Mouse (Mus musculus): ENCODE data around the gene Atad2b. TPM values are rescaled to one million over a fixed set of nuclear protein-coding genes. Genes with fewer than 3 reads are reported as not detected.
A peak's percentile ranks its signal among the peaks of the same experiment; 100 is the strongest.
"Not testable (repeated sequence)": the region's sequence is repeated elsewhere in the genome, so short reads cannot be mapped to it uniquely, and the experiment has no call there.

Atad2b gene
- polyA plus RNA-seq, 1 experiment from 2014 or later, result 20.4 TPM

GRCm38 (mm10) chr12:4928197-4928596 is 11.0 kb downstream of the Atad2b start:
- Histone ChIP-seq H3K27ac (ENCODE audit: low read depth, low read length) (no peak overlapping the region), H3K4me1 (ENCODE audit: control insufficient read depth, insufficient read depth, low read length) (no peaks in the 10 kb centered on the region), H3K36me3 (ENCODE audit: control insufficient read depth, insufficient read depth, low read length) (no peaks in the 10 kb centered on the region; the same call in 1 of the 2 replicates), H3K4me2 (no peak overlapping the region), H3K9ac (ENCODE audit: low read length) (no peak overlapping the region), H3K4me3 (ENCODE audit: low read depth, low read length) (no peak overlapping the region), H3K27me3 (ENCODE audit: control insufficient read depth, insufficient read depth, low read length) (no peaks in the 10 kb centered on the region), H3K9me3 (ENCODE audit: control insufficient read depth, low read length) (no peaks in the 10 kb centered on the region)
- DNase-seq (ENCODE audit: low spot score, missing footprints) (no peak), ATAC-seq (ENCODE audit: low FRiP score) (no peak)
- WGBS, result 88% methylated on average over 2 of the region's 2 CpGs

- H3K9me3 ChIP-seq (ENCODE audit: control insufficient read depth, low read length), result no peaks in the 10 kb centered on the region
- no peak for DNase-seq (ENCODE audit: low spot score, missing footprints)
- 93% methylated on average over 3 of the region's 3 CpGs for WGBS
- ATAC-seq (ENCODE audit: low FRiP score), result no peak
- no peak overlapping the region for H3K9ac ChIP-seq (ENCODE audit: low read length)
- no peak overlapping the region for H3K27ac ChIP-seq (ENCODE audit: low read depth, low read length)
- H3K36me3 ChIP-seq (ENCODE audit: control insufficient read depth, insufficient read depth, low read length), result no peaks in the 10 kb centered on the region; the same call in 1 of the 2 replicates
- no peak overlapping the region for H3K4me3 ChIP-seq (ENCODE audit: low read depth, low read length)
- H3K4me1 ChIP-seq (ENCODE audit: control insufficient read depth, insufficient read depth, low read length), result no peaks in the 10 kb centered on the region
- no peaks in the 10 kb centered on the region for H3K27me3 ChIP-seq (ENCODE audit: control insufficient read depth, insufficient read depth, low read length)
- H3K4me2 ChIP-seq, result no peak overlapping the region
Measured at GRCm38 (mm10) chr12:4930820-4931548, 13.8 kb downstream of the Atad2b start.

GRCm38 (mm10) chr12:4952272-4952671 is 35.1 kb downstream of the Atad2b start:
- DNase-seq (ENCODE audit: low spot score, missing footprints), result no peak
- no peak overlapping the region for H3K4me3 ChIP-seq (ENCODE audit: low read depth, low read length)
- H3K27ac ChIP-seq (ENCODE audit: low read depth, low read length), result no peak overlapping the region
- H3K9ac ChIP-seq (ENCODE audit: low read length), result no peak overlapping the region
- H3K4me1 ChIP-seq (ENCODE audit: control insufficient read depth, insufficient read depth, low read length), result no peaks in the 10 kb centered on the region
- ATAC-seq (ENCODE audit: low FRiP score), result no peak
- H3K4me2 ChIP-seq, result no peak overlapping the region
- 97% methylated on average over 1 of the region's 1 CpGs for WGBS
- H3K27me3 ChIP-seq (ENCODE audit: control insufficient read depth, insufficient read depth, low read length), result no peaks in the 10 kb centered on the region
- no peaks in the 10 kb centered on the region for H3K9me3 ChIP-seq (ENCODE audit: control insufficient read depth, low read length)
- H3K36me3 ChIP-seq (ENCODE audit: control insufficient read depth, insufficient read depth, low read length), result peaks cover 16% of the 10 kb centered on the region

- WGBS, result 95% methylated on average over 4 of the region's 4 CpGs
- no peak overlapping the region for H3K4me2 ChIP-seq
- no peaks in the 10 kb centered on the region for H3K27me3 ChIP-seq (ENCODE audit: control insufficient read depth, insufficient read depth, low read length)
- no peak overlapping the region for H3K4me3 ChIP-seq (ENCODE audit: low read depth, low read length)
- H3K27ac ChIP-seq (ENCODE audit: low read depth, low read length), result no peak overlapping the region
- H3K4me1 ChIP-seq (ENCODE audit: control insufficient read depth, insufficient read depth, low read length), result no peaks in the 10 kb centered on the region
- no peak overlapping the region for H3K9ac ChIP-seq (ENCODE audit: low read length)
- ATAC-seq (ENCODE audit: low FRiP score) (no peak), DNase-seq (ENCODE audit: low spot score, missing footprints) (no peak)
- H3K36me3 ChIP-seq (ENCODE audit: control insufficient read depth, insufficient read depth, low read length), result peaks cover 16% of the 10 kb centered on the region
- no peaks in the 10 kb centered on the region for H3K9me3 ChIP-seq (ENCODE audit: control insufficient read depth, low read length)
Measured at GRCm38 (mm10) chr12:4953156-4953555, 36.0 kb downstream of the Atad2b start.

- peaks cover 10% of the 10 kb centered on the region for H3K36me3 ChIP-seq (ENCODE audit: control insufficient read depth, insufficient read depth, low read length)
- H3K27ac ChIP-seq (ENCODE audit: low read depth, low read length), result no peak overlapping the region
- H3K9me3 ChIP-seq (ENCODE audit: control insufficient read depth, low read length), result no peaks in the 10 kb centered on the region
- DNase-seq (ENCODE audit: low spot score, missing footprints) (peak; percentile 96), ATAC-seq (ENCODE audit: low FRiP score) (no peak)
- H3K4me1 ChIP-seq (ENCODE audit: control insufficient read depth, insufficient read depth, low read length), result no peaks in the 10 kb centered on the region
- no peak overlapping the region for H3K4me2 ChIP-seq
- H3K9ac ChIP-seq (ENCODE audit: low read length), result no peak overlapping the region
- H3K27me3 ChIP-seq (ENCODE audit: control insufficient read depth, insufficient read depth, low read length), result no peaks in the 10 kb centered on the region
- WGBS, result 31% methylated on average over 1 of the region's 1 CpGs
- no peak overlapping the region for H3K4me3 ChIP-seq (ENCODE audit: low read depth, low read length)
Measured at GRCm38 (mm10) chr12:4972939-4973338, 55.8 kb downstream of the Atad2b start.

GRCm38 (mm10) chr12:4978324-4978723 is 61.2 kb downstream of the Atad2b start:
- H3K36me3 ChIP-seq (ENCODE audit: control insufficient read depth, insufficient read depth, low read length), result peaks cover 8% of the 10 kb centered on the region
- WGBS, result 91% methylated on average over 6 of the region's 6 CpGs

GRCm38 (mm10) chr12:4996981-4997380 is 79.8 kb downstream of the Atad2b start:
- no peaks in the 10 kb centered on the region for H3K4me1 ChIP-seq (ENCODE audit: control insufficient read depth, insufficient read depth, low read length)
- H3K27ac ChIP-seq (ENCODE audit: low read depth, low read length), result no peak overlapping the region
- H3K9me3 ChIP-seq (ENCODE audit: control insufficient read depth, low read length), result no peaks in the 10 kb centered on the region
- no peak for DNase-seq (ENCODE audit: low spot score, missing footprints)
- no peak overlapping the region for H3K9ac ChIP-seq (ENCODE audit: low read length)
- no peak overlapping the region for H3K4me2 ChIP-seq
- no peak for ATAC-seq (ENCODE audit: low FRiP score)
- H3K4me3 ChIP-seq (ENCODE audit: low read depth, low read length), result no peak overlapping the region
- no peaks in the 10 kb centered on the region for H3K36me3 ChIP-seq (ENCODE audit: control insufficient read depth, insufficient read depth, low read length)
- H3K27me3 ChIP-seq (ENCODE audit: control insufficient read depth, insufficient read depth, low read length), result no peaks in the 10 kb centered on the region

More at GRCm38 (mm10) chr12:4978324-4978723, 61.2 kb downstream of the Atad2b start:
- no peak overlapping the region for H3K4me3 ChIP-seq (ENCODE audit: low read depth, low read length)
- H3K4me2 ChIP-seq, result no peak overlapping the region
- H3K9ac ChIP-seq (ENCODE audit: low read length), result no peak overlapping the region
- ATAC-seq (ENCODE audit: low FRiP score) (no peak), DNase-seq (ENCODE audit: low spot score, missing footprints) (no peak)
- no peaks in the 10 kb centered on the region for H3K4me1 ChIP-seq (ENCODE audit: control insufficient read depth, insufficient read depth, low read length)
- H3K27ac ChIP-seq (ENCODE audit: low read depth, low read length), result no peak overlapping the region
- no peaks in the 10 kb centered on the region for H3K27me3 ChIP-seq (ENCODE audit: control insufficient read depth, insufficient read depth, low read length)
- H3K9me3 ChIP-seq (ENCODE audit: control insufficient read depth, low read length), result no peaks in the 10 kb centered on the region

GRCm38 (mm10) chr12:5005338-5005737 is 88.2 kb downstream of the Atad2b start:
- Histone ChIP-seq H3K27ac (ENCODE audit: low read depth, low read length) (no peak overlapping the region), H3K4me2 (no peak overlapping the region), H3K9me3 (ENCODE audit: control insufficient read depth, low read length) (no peaks in the 10 kb centered on the region), H3K4me1 (ENCODE audit: control insufficient read depth, insufficient read depth, low read length) (no peaks in the 10 kb centered on the region; the same call in 1 of the 2 replicates), H3K9ac (ENCODE audit: low read length) (no peak overlapping the region), H3K36me3 (ENCODE audit: control insufficient read depth, insufficient read depth, low read length) (no peaks in the 10 kb centered on the region), H3K4me3 (ENCODE audit: low read depth, low read length) (no peak overlapping the region), H3K27me3 (ENCODE audit: control insufficient read depth, insufficient read depth, low read length) (no peaks in the 10 kb centered on the region)
- no peak for ATAC-seq (ENCODE audit: low FRiP score)
- DNase-seq (ENCODE audit: low spot score, missing footprints), result no peak
- WGBS, result 64% methylated on average over 3 of the region's 3 CpGs

- DNase-seq (ENCODE audit: low spot score, missing footprints); H3K4me1 ChIP-seq (ENCODE audit: control insufficient read depth, insufficient read depth, low read length); H3K36me3 ChIP-seq (ENCODE audit: control insufficient read depth, insufficient read depth, low read length); ATAC-seq (ENCODE audit: low FRiP score); H3K27ac ChIP-seq (ENCODE audit: low read depth, low read length); H3K9ac ChIP-seq (ENCODE audit: low read length); H3K9me3 ChIP-seq (ENCODE audit: control insufficient read depth, low read length); H3K4me2 ChIP-seq; H3K4me3 ChIP-seq (ENCODE audit: low read depth, low read length); H3K27me3 ChIP-seq (ENCODE audit: control insufficient read depth, insufficient read depth, low read length): not testable (repeated sequence)
- 50% methylated on average over 3 of the region's 3 CpGs for WGBS
Measured at GRCm38 (mm10) chr12:5005776-5006175, 88.6 kb downstream of the Atad2b start.
